Mouse (Mus musculus) midbrain, postnatal 0 days (tissue): Measurements from ENCODE around the gene Polr3c. TPM values are rescaled to one million over a fixed set of nuclear protein-coding genes. Genes with fewer than 3 reads are reported as not detected.
A peak's percentile ranks its signal among the peaks of the same experiment; 100 is the strongest.
"Not testable (repeated sequence)": the region's sequence is repeated elsewhere in the genome, so short reads cannot be mapped to it uniquely, and the experiment has no call there.

Experiments used
- ATAC-seq: fragments of 200-750 bp; cut with Nextera tagmentation; 2 replicates; pipeline ENCODE4 v1.8.0; 2017; ENCODE audit warnings: moderate number of reproducible peaks, mild to moderate bottlenecking, moderate TSS enrichment, moderate library complexity; ENCODE audit not compliant: low FRiP score
- DNase-seq: peaks from one replicate; pipeline ENCODE4 v3.0.0-alpha.2; 2015; ENCODE audit warnings: low spot score
- H3K27ac ChIP-seq: fragments of 300-500 bp; sonication (generic); 2 replicates; pipeline ENCODE4 v1.5.1; 2014; ENCODE audit warnings: low read depth, mild to moderate bottlenecking, low read length, mixed read lengths
- H3K27me3 ChIP-seq: fragments of 300-500 bp; sonication (generic); 2 replicates; pipeline ENCODE4 v1.6.1; 2014; ENCODE audit warnings: low read length, control low read depth, mixed read lengths; ENCODE audit not compliant: insufficient read depth
- H3K36me3 ChIP-seq: fragments of 300-500 bp; sonication (generic); 2 replicates; pipeline ENCODE4 v1.6.1; 2014; ENCODE audit warnings: low read length, control low read depth, mixed read lengths; ENCODE audit not compliant: insufficient read depth
- H3K4me1 ChIP-seq: fragments of 300-500 bp; sonication (generic); 2 replicates; pipeline ENCODE4 v1.6.1; 2014; ENCODE audit warnings: mild to moderate bottlenecking, control low read depth, antibody characterized with exemption, low read length, mixed read lengths; ENCODE audit not compliant: insufficient read depth
- H3K4me2 ChIP-seq: fragments of 300-500 bp; sonication (generic); 2 replicates; pipeline ENCODE4 v1.6.1; 2014; ENCODE audit warnings: low read depth, mild to moderate bottlenecking, low read length, mixed read lengths; ENCODE audit not compliant: poor library complexity, severe bottlenecking
- H3K4me3 ChIP-seq: fragments of 300-500 bp; sonication (generic); 2 replicates; pipeline ENCODE4 v1.5.1; 2014; ENCODE audit warnings: low read depth, mild to moderate bottlenecking, low read length, moderate library complexity
- H3K9ac ChIP-seq: fragments of 300-500 bp; sonication (generic); replicated peaks from 2 replicates; pipeline ENCODE4 v1.6.1; 2014; ENCODE audit warnings: mild to moderate bottlenecking, low read length, moderate library complexity, mixed read lengths; ENCODE audit not compliant: poor library complexity, severe bottlenecking
- H3K9me3 ChIP-seq: fragments of 300-500 bp; sonication (generic); 2 replicates; pipeline ENCODE4 v1.6.1; 2016; ENCODE audit warnings: low read length, control low read depth
- CTCF ChIP-seq: IDR thresholded peaks from 2 replicates; pipeline ENCODE4 v1.5.1; 2016; ENCODE audit warnings: antibody characterized with exemption, mild to moderate bottlenecking
- WGBS: fragments of 180-500 bp; shearing (Covaris S2); extraction: QIAGEN DNeasy Blood & Tissue Kit; methylation state at CpG from one replicate; pipeline ENCODE4 v1.1.7; 2014; 5-methylcytosine and 5-hydroxymethylcytosine counted together
- polyA plus RNA-seq: library from polyadenylated mRNA; unstranded; fragments of >200 nt; fragmentation: Nextera tagmentation; extraction: Ambion mirVana; gene quantifications from 2 replicates; pipeline ENCODE4 v1.2.1, GENCODE M21; 2015
- total RNA-seq: library from RNA; depleted of rRNA; stranded (reverse); fragments of >200 nt; gene quantifications from 2 replicates; pipeline ENCODE4 v1.2.3, GENCODE M21; 2014

Polr3c gene
- total and polyA plus RNA-seq, 2 experiments from 2014 or later: 14.7 to 30.7 TPM

- DNase-seq (no peak), ATAC-seq (no peak)
- Histone ChIP-seq H3K4me3 (no peak overlapping the region), H3K36me3 (peaks cover 4% of the 10 kb centered on the region; the same call in 1 of the 2 replicates), H3K27ac (no peak overlapping the region), H3K27me3 (no peaks in the 10 kb centered on the region), H3K9me3 (no peaks in the 10 kb centered on the region), H3K4me1 (no peaks in the 10 kb centered on the region), H3K9ac (no peak overlapping the region), H3K4me2 (no peak overlapping the region)
- no peak for TF ChIP-seq CTCF
- WGBS: 62% methylated on average over 7 of the region's 7 CpGs
Observed at GRCm38 (mm10) chr3:96757691-96758090, 30.3 kb upstream of the Polr3c start.

- Histone ChIP-seq H3K9ac (no peak overlapping the region), H3K4me1 (no peaks in the 10 kb centered on the region), H3K27me3 (no peaks in the 10 kb centered on the region), H3K36me3 (peaks cover 4% of the 10 kb centered on the region; the same call in 1 of the 2 replicates), H3K27ac (no peak overlapping the region), H3K9me3 (no peaks in the 10 kb centered on the region), H3K4me2 (no peak overlapping the region), H3K4me3 (no peak overlapping the region)
- DNase-seq (no peak), ATAC-seq (no peak)
- TF ChIP-seq CTCF: no peak
- WGBS: 98% methylated on average over 1 of the region's 1 CpGs
Observed at GRCm38 (mm10) chr3:96755935-96756334, 28.5 kb upstream of the Polr3c start.

GRCm38 (mm10) chr3:96746829-96747228, 19.4 kb upstream of the Polr3c start:
- DNase-seq: no peak
- Histone ChIP-seq H3K27ac (no peak overlapping the region), H3K27me3 (no peaks in the 10 kb centered on the region), H3K9me3 (no peaks in the 10 kb centered on the region), H3K4me3 (no peak overlapping the region), H3K4me1 (no peaks in the 10 kb centered on the region), H3K36me3 (no peaks in the 10 kb centered on the region), H3K4me2 (no peak overlapping the region), H3K9ac (no peak overlapping the region)
- WGBS: 86% methylated on average over 1 of the region's 1 CpGs
- no peak for TF ChIP-seq CTCF
- ATAC-seq: no peak

GRCm38 (mm10) chr3:96744348-96744747, 16.9 kb upstream of the Polr3c start:
- no peak for DNase-seq

GRCm38 (mm10) chr3:96740279-96740678, 12.9 kb upstream of the Polr3c start:
- H3K27me3 ChIP-seq, H3K4me3 ChIP-seq, H3K36me3 ChIP-seq, H3K9me3 ChIP-seq, H3K4me1 ChIP-seq, ATAC-seq, DNase-seq, H3K4me2 ChIP-seq, H3K9ac ChIP-seq, H3K27ac ChIP-seq: not testable (repeated sequence)

More at GRCm38 (mm10) chr3:96744348-96744747, 16.9 kb upstream of the Polr3c start:
- Histone ChIP-seq H3K4me2 (no peak overlapping the region), H3K4me3 (no peak overlapping the region), H3K36me3 (no peaks in the 10 kb centered on the region), H3K9me3 (no peaks in the 10 kb centered on the region), H3K27me3 (no peaks in the 10 kb centered on the region), H3K27ac (no peak overlapping the region), H3K9ac (no peak overlapping the region), H3K4me1 (no peaks in the 10 kb centered on the region)
- TF ChIP-seq CTCF: no peak
- WGBS: 98% methylated on average over 3 of the region's 3 CpGs
- ATAC-seq: no peak

- 92% methylated on average over 1 of the region's 1 CpGs for WGBS
- H3K4me1 ChIP-seq: no peaks in the 10 kb centered on the region
- DNase-seq: peak; percentile 42
Observed at GRCm38 (mm10) chr3:96737995-96738394, 10.6 kb upstream of the Polr3c start.

More at GRCm38 (mm10) chr3:96737995-96738394, 10.6 kb upstream of the Polr3c start:
- peak; percentile 37 for TF ChIP-seq CTCF
- H3K9me3 ChIP-seq: no peaks in the 10 kb centered on the region
- no peak for ATAC-seq
- H3K4me2 ChIP-seq: no peak overlapping the region
- H3K27me3 ChIP-seq: no peaks in the 10 kb centered on the region
- no peak overlapping the region for H3K27ac ChIP-seq
- no peaks in the 10 kb centered on the region for H3K36me3 ChIP-seq
- no peak overlapping the region for H3K9ac ChIP-seq
- no peak overlapping the region for H3K4me3 ChIP-seq
